Mouse (Mus musculus) urinary bladder, adult 18-20 months (tissue): ENCODE results near the gene Gm382.

Source experiments
- DNase-seq, 2 experiments: peaks; one replicate each; pipeline ENCODE4 v3.0.0; 2022; ENCODE audit warnings: low spot score in 2 of 2, mixed read lengths in 2 of 2

Gm382 gene

DNA sequence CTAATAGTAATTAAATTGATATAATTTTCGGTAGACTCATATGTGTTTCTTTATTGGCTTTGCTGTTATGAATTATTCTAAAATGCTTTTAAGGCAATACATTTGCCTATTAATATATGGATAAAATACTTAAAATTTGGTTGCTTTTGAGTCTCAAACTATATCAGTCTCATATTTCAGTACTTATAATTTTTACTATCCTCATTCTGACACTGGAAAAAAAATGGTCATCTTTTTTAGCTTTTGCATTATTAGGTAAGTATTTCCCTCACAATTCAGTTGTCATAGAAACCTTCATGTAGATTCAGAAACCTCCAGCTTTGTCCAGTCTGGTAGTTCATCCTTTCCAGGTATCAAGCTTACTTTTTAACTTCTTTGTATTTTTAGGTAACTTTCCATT is at the start of gene Gm382:
Gm382 (plus strand) TSS at position 301 of the 400 bp plus-strand sequence.
- DNase-seq: no peak

DNA sequence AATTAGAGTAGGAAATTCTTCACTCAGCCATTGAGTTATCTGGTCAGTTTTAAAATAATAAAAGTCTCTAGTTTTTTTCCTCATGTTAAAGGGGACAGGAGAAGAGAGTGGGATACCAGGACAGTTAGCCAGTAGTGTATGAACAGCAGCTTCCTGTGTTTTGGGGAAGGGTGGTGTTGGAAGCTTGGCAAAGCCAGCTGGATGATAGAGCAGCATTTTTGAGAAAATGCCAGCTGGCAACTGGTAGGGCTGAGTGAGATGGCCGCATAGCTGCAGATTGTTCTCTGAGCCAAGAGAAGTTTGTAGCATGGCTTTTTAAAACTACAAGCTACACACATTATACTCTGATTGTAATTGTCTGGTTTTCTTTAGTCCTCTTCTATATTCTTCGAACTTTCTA is 30.4 kb downstream of the Gm382 start:
- no peak for DNase-seq

DNA sequence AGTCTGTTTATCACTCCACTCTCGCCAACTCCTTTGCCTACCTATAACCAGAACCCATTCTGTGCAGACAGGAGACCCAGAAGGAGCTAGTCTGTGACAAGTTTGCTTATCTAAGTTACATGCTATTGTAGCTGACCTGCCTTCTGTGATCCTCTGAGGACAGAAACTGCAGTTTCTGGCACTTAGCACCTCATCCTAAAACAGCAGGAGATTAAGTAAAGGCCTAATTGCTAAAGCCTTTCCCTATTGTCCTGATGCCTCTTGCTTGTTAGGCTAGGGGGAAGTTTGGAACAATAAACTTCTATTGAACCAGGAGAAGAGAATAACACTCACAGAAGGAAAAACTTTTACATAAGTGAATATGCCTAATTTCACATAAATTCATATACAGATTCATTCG is 51.5 kb downstream of the Gm382 start:
- no peak for DNase-seq

DNA sequence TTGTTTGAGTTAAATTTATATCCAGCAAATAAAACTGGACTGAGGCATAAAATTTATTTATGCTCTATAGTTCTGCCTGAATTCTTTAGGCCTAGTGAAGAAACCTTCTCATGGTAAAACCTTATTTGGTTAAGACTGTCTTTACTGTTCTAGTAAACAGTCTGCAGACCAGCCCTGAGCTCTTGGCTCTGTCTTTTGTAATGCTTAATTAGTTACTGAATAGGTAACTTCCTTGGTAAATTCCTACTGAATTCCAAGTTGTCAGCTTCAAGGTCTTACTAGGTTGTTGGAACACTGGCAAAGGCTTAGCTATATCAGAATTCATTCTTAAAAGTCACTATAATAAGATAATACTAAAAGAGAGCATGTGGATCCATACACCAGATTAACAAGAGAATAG is 53.3 kb downstream of the Gm382 start:
- no peak for DNase-seq

DNA sequence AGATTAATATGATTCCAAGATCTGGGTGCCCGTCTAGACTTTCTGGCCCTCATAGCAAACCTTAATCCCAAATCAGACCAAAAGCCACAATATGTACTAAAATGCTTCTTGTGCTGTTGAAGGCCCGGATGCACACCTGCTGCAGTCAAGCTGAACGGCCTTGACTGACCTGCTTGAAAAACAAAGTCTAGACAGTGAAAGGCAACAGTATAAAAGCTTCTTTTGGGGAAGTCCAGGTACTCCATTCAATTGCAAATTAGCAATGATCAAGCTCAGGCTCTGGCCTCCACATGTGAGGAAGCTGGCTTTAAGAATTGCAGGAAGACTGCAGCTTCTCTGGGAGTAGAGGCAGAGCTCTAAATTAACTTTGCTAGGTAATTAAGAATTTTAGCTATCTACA is 54.2 kb downstream of the Gm382 start:
- DNase-seq: no peak

- no peak for DNase-seq
These were observed 64.6 kb downstream of the Gm382 start for GRCm38 (mm10) chrX:127104341-127104740.
